In the genomic region with DNA sequence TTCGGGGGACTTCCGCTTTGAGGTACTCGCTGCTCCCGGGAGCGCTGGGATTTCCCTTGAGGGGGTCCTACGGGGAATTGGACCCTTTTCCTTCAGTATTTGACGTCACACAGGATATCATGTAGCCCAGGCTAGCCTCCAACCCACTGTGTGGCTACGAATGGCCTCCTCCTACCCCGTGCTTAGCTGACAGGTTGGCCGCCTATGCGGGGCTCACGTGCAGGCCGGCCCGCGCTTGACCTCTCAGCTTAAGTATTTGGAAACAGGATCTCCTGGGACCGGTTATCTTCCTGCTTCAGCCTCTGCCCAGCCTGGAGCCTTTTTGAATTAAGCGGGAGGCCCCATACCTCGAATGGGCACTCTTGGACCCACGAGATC, we compare ENCODE assay signal across 9 mouse cellular contexts. TPM values are rescaled to one million over a fixed set of nuclear protein-coding genes. Genes with fewer than 3 reads are reported as not detected.
DNase-seq lines count a peak whose midpoint lies in the region; ATAC-seq and TF ChIP-seq lines count a peak whose summit lies in the region.
"Had no signal": no experiment of that assay in that cellular context is flagged by ENCODE, and none has a peak within 500 bp of the region (broad histone marks: within the 10 kb centered on the region; RNA-seq: fewer than 3 reads in every experiment).

No protein-coding gene starts in this region.

- H3K27ac ChIP-seq in heart, embryonic 14.5 days (replicated peaks in 1 of 2; ENCODE audit: control insufficient read depth in 1 of 2, insufficient read depth in 1 of 2, low read depth in 2 of 2, low read length in 2 of 2), result peak overlapping the region; percentile 72 to 86
- peak overlapping the region; percentile 73 for H3K27ac ChIP-seq in ES-E14 (ENCODE audit: insufficient read depth, low read depth, low read length, poor library complexity, severe bottlenecking)

- no peak for DNase-seq in heart, postnatal 25 days (ENCODE audit: low spot score)
- DNase-seq in ES-E14 (ENCODE audit: low read depth, low spot score), result no peak
- DNase-seq in urinary bladder, postnatal 4 days (ENCODE audit: low spot score in 2 of 2), result no peak
- DNase-seq in adrenal gland, adult (ENCODE audit: inconsistent age in 2 of 2, low spot score in 1 of 2), result no peak
- no peak for DNase-seq in MN1 (ENCODE audit: low spot score)

- in situ Hi-C loops in ES-E14 (cut with MboI; ENCODE audit: low sequenced_read_pairs in 2 of 2, unreplicated experiment in 2 of 2), result no loop called here

- peak overlapping the region; percentile 93 for H3K9ac ChIP-seq in heart, embryonic 14.5 days (ENCODE audit: low read length)
- peak overlapping the region; percentile 93 for H3K9ac ChIP-seq in ES-E14 (ENCODE audit: insufficient read depth, low read depth, low read length, poor library complexity, severe bottlenecking)

- intact Hi-C loops in heart, postnatal 25 days (cut with DNase I), result no loop called here

- H3K4me1 ChIP-seq in heart, embryonic 14.5 days (ENCODE audit: control insufficient read depth in 2 of 2, insufficient read depth in 2 of 2, low read length in 2 of 2), result peaks cover 16 to 24% of the 10 kb centered on the region in 2 experiments
- peaks cover 0 to 7% of the 10 kb centered on the region in 2 experiments; a peak in 1 of 4 replicates for H3K4me1 ChIP-seq in ES-E14 (ENCODE audit: control insufficient read depth in 2 of 2, insufficient read depth in 2 of 2, low read length in 2 of 2, poor library complexity in 1 of 2)
- H3K4me1 ChIP-seq in megakaryocyte, embryonic 14.5 days, result peaks cover 77% of the 10 kb centered on the region

- no peaks in the 10 kb centered on the region for H3K9me3 ChIP-seq in heart, embryonic 14.5 days (ENCODE audit: control insufficient read depth, low read length)
- no peaks in the 10 kb centered on the region for H3K9me3 ChIP-seq in ES-E14 (ENCODE audit: control insufficient read depth, insufficient read depth, low read depth, low read length)
- H3K9me3 ChIP-seq in megakaryocyte, embryonic 14.5 days, result no peaks in the 10 kb centered on the region

- H3K27me3 ChIP-seq in heart, embryonic 14.5 days (ENCODE audit: control insufficient read depth, insufficient read depth, low read length), result no peaks in the 10 kb centered on the region
- no peaks in the 10 kb centered on the region for H3K27me3 ChIP-seq in megakaryocyte, embryonic 14.5 days (replicated peaks)
- H3K27me3 ChIP-seq: Patski had no signal

- ATAC-seq in heart, embryonic 14.5 days (ENCODE audit: insufficient number of reproducible peaks, insufficient read depth, low FRiP score, low read depth), result peak; percentile 2; the same call in 1 of the 2 replicates
- peak; percentile 21 for ATAC-seq in granulocyte monocyte progenitor cell, adult 5-6 weeks (replicated peaks; ENCODE audit: poor library complexity, severe bottlenecking)

- H3K36me3 ChIP-seq in heart, embryonic 14.5 days (ENCODE audit: control insufficient read depth, insufficient read depth, low read length), result peaks cover 38% of the 10 kb centered on the region
- peaks cover 35% of the 10 kb centered on the region for H3K36me3 ChIP-seq in ES-E14 (ENCODE audit: control insufficient read depth, insufficient read depth, low read length, poor library complexity, severe bottlenecking)
- H3K36me3 ChIP-seq in megakaryocyte, embryonic 14.5 days (replicated peaks; ENCODE audit: low read length), result peaks cover 41% of the 10 kb centered on the region

- WGBS in heart, embryonic 14.5 days, result under 1% methylated on average over 19 of the region's 19 CpGs

- peak overlapping the region; percentile 70 to 92 for H3K4me3 ChIP-seq in heart, embryonic 14.5 days (ENCODE audit: control insufficient read depth in 1 of 2, insufficient read depth in 1 of 2, low read depth in 1 of 2, low read length in 2 of 2)
- peak overlapping the region; percentile 77 to 86 for H3K4me3 ChIP-seq in ES-E14 (ENCODE audit: insufficient read depth in 1 of 2, low read depth in 1 of 2, low read length in 2 of 2, poor library complexity in 1 of 2, severe bottlenecking in 1 of 2)
- H3K4me3 ChIP-seq in megakaryocyte, embryonic 14.5 days (replicated peaks), result peak overlapping the region; percentile 91

- H3K4me2 ChIP-seq in heart, embryonic 14.5 days (ENCODE audit: low read length), result peak overlapping the region; percentile 89

TF ChIP-seq in ES-E14, 5 proteins besides CTCF, POLR2A, EP300 and RAD21:
- no peak for TF ChIP-seq MAFK (IDR thresholded peaks at IDR 0.05; ENCODE audit: insufficient read depth, low read depth, low read length)
- TF ChIP-seq HCFC1 (IDR thresholded peaks at IDR 0.05; ENCODE audit: borderline replicate concordance, insufficient read depth, low read length), result no peak
- no peak for TF ChIP-seq CHD2 (IDR thresholded peaks at IDR 0.05; ENCODE audit: low read depth, low read length)
- TF ChIP-seq ZC3H11A (IDR thresholded peaks at IDR 0.05; ENCODE audit: borderline replicate concordance, low read depth, low read length), result no peak
- TF ChIP-seq ZNF384 (IDR thresholded peaks at IDR 0.05; ENCODE audit: low read depth, low read length), result no peak

RNA-seq across cellular contexts. Expression of gene Gm48551, which starts 0.3 kb away (rescaled TPM):
- 1.7 and 2.0 TPM in 2 replicates for polyA plus RNA-seq in heart, embryonic 14.5 days (2014; fragmentation: Nextera tagmentation; extraction: Ambion mirVana)
- under 1 TPM; 0.61 to 0.78 TPM for total RNA-seq in heart, postnatal 25 days (2021)
- 1.1 and 1.8 TPM in 2 replicates for total RNA-seq in ES-E14 (2012; rRNA removed)
- 4.0 TPM in 1 of 2 replicates, not detected in the other for total RNA-seq in granulocyte monocyte progenitor cell, adult 5-6 weeks (2014; fragmentation: Nextera tagmentation)
- total RNA-seq in granulocyte monocyte progenitor cell, adult 5-6 weeks (2017), result 0.30 TPM in 1 of 2 replicates, not detected in the other
- 0.89 TPM in 1 of 2 replicates, not detected in the other for polyA plus RNA-seq in megakaryocyte, embryonic 14.5 days (2012; ENCODE audit: insufficient read depth, low replicate concordance)

RNA-seq across cellular contexts. Expression of gene Dohh, which starts 0.4 kb away (rescaled TPM):
- 52.6 and 53.5 TPM in 2 replicates for polyA plus RNA-seq in heart, embryonic 14.5 days (2014; fragmentation: Nextera tagmentation; extraction: Ambion mirVana)
- 10 to 100 TPM; 52.0 to 56.2 TPM for total RNA-seq in heart, postnatal 25 days (2021)
- total RNA-seq in ES-E14 (2012; rRNA removed), result 168 and 183 TPM in 2 replicates
- total RNA-seq in granulocyte monocyte progenitor cell, adult 5-6 weeks (2014; fragmentation: Nextera tagmentation), result 12.2 and 34.9 TPM in 2 replicates
- 41.8 and 46.2 TPM in 2 replicates for total RNA-seq in granulocyte monocyte progenitor cell, adult 5-6 weeks (2017)
- 80.4 and 114 TPM in 2 replicates for polyA plus RNA-seq in megakaryocyte, embryonic 14.5 days (2012; ENCODE audit: insufficient read depth, low replicate concordance)

RNA-seq across cellular contexts. Expression of gene Gm48552, which starts 4.2 kb away (rescaled TPM):
- polyA plus RNA-seq in heart, embryonic 14.5 days (2014; fragmentation: Nextera tagmentation; extraction: Ambion mirVana), result 1.0 TPM in 2 replicates
- total RNA-seq in heart, postnatal 25 days (2021), result under 1 TPM in 1 of 2 experiments, not detected in 1; 0.70 TPM
- total RNA-seq in ES-E14 (2012; rRNA removed), result 2.5 and 2.7 TPM in 2 replicates
- total RNA-seq in granulocyte monocyte progenitor cell, adult 5-6 weeks (2014; fragmentation: Nextera tagmentation), result 2.2 TPM in 1 of 2 replicates, not detected in the other
- not detected in 2 replicates for total RNA-seq in granulocyte monocyte progenitor cell, adult 5-6 weeks (2017)
- 8.4 TPM in 1 of 2 replicates, not detected in the other for polyA plus RNA-seq in megakaryocyte, embryonic 14.5 days (2012; ENCODE audit: insufficient read depth, low replicate concordance)

RNA-seq across cellular contexts. Expression of gene Fzr1, which starts 6.3 kb away (rescaled TPM):
- 64.6 and 67.0 TPM in 2 replicates for polyA plus RNA-seq in heart, embryonic 14.5 days (2014; fragmentation: Nextera tagmentation; extraction: Ambion mirVana)
- 10 to 100 TPM; 27.7 to 32.3 TPM for total RNA-seq in heart, postnatal 25 days (2021)
- total RNA-seq in ES-E14 (2012; rRNA removed), result 63.0 and 94.5 TPM in 2 replicates
- total RNA-seq in granulocyte monocyte progenitor cell, adult 5-6 weeks (2014; fragmentation: Nextera tagmentation), result 14.8 and 17.0 TPM in 2 replicates
- total RNA-seq in granulocyte monocyte progenitor cell, adult 5-6 weeks (2017), result 13.5 and 15.3 TPM in 2 replicates
- 71.2 and 72.9 TPM in 2 replicates for polyA plus RNA-seq in megakaryocyte, embryonic 14.5 days (2012; ENCODE audit: insufficient read depth, low replicate concordance)

RNA-seq across cellular contexts. Expression of gene Smim24, which starts 8.3 kb away (rescaled TPM):
- 3.8 and 4.7 TPM in 2 replicates for polyA plus RNA-seq in heart, embryonic 14.5 days (2014; fragmentation: Nextera tagmentation; extraction: Ambion mirVana)
- total RNA-seq in heart, postnatal 25 days (2021), result 1 to 10 TPM; 2.0 TPM
- total RNA-seq in ES-E14 (2012; rRNA removed), result 1.7 TPM in 2 replicates
- 37.5 and 43.6 TPM in 2 replicates for total RNA-seq in granulocyte monocyte progenitor cell, adult 5-6 weeks (2014; fragmentation: Nextera tagmentation)
- total RNA-seq in granulocyte monocyte progenitor cell, adult 5-6 weeks (2017), result 11.5 and 13.3 TPM in 2 replicates
- 4.4 TPM in 1 of 2 replicates, not detected in the other for polyA plus RNA-seq in megakaryocyte, embryonic 14.5 days (2012; ENCODE audit: insufficient read depth, low replicate concordance)
